Comparison of ENCODE assay signal across 5 mouse cellular contexts in genomic region chr13:53811151-53811550, GRCm38 (mm10).
"Had no signal": no experiment of that assay in that cellular context is flagged by ENCODE, and none has a peak within 500 bp of the region (broad histone marks: within the 10 kb centered on the region; RNA-seq: fewer than 3 reads in every experiment).

No protein-coding gene starts in this region.

- ATAC-seq: intestine, embryonic 15.5 days; midbrain, embryonic 15.5 days had no signal

- DNase-seq: lung, adult 2 months; thymus, adult 2 months; thymus, postnatal 14 days had no signal
